Mouse (Mus musculus) adrenal gland, postnatal 36 days (tissue): ENCODE results near the gene Lrig2. TPM values are rescaled to one million over a fixed set of nuclear protein-coding genes. Genes with fewer than 3 reads are reported as not detected.

Experiments used
- DNase-seq, 2 experiments: peaks; one replicate each; pipeline ENCODE4 v3.0.0; 2021; ENCODE audit warnings: mixed read lengths in 1 of 2
- total RNA-seq, 2 experiments: library from RNA; stranded (reverse); gene quantifications; 2 replicates each; pipeline ENCODE4 v1.2.3; 2021

Gene Lrig2
- total RNA-seq, 2 experiments from 2014 or later = 13.3 to 13.8 TPM

DNA sequence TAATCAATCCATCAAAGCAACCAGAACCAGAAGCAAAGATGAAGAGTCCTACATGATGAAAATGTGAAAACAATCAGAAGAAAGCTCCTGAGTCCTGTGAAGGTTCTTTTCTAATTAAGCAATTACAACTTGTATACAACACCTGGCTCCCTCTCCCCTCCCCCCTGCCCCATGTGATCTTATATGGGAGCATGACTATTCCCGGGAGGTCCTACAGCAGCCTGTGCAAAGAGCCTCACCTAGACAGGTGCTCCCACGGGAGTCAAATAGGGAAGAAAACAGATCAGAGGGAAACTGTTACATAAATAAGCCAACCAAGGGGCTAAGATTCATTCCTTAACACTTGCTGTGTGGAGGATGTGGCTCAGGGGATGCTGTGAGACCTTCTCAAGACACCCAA is 143.8 kb downstream of the Lrig2 start:
- DNase-seq = no peak

DNA sequence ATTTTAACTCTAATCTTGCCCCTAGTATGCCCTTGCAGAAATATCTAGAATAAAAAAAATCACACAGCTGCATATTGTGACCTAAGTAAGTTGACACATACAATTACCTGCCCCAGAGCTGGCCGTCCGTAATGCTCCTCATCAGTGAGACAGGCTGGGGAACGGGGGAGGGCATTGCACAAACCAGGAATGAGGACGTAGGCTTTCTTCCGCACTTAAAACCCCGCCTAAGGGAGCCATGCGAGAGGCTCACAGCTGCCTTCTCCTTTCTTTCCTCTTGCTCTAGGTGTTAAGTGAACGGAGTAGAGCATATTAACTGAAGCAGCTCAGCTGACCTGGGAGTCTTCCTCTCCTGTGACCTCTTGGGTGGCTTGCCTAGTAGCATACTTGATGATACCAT is 149.9 kb downstream of the Lrig2 start:
- no peak for DNase-seq

DNA sequence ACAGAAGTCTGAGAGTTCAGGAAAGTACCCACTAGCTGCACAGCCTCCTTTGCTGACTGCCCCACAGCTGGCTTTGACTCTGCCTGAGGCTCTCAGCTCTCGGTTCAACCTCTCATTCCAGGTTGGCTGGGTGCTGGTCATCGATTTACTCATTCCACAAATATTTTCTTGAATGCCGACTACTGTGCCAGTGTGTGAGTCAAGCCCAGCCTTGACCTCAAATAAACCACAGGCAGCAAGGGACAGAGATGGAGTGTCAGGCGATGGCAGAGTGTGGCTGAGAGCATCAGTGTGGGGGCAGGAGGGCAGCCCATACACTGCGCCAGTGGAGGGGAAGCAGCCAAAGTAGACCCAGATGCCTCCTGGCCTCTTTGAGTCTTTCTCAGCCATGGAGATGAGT is 151.4 kb downstream of the Lrig2 start:
- peak; percentile 82 to 83 for DNase-seq

DNA sequence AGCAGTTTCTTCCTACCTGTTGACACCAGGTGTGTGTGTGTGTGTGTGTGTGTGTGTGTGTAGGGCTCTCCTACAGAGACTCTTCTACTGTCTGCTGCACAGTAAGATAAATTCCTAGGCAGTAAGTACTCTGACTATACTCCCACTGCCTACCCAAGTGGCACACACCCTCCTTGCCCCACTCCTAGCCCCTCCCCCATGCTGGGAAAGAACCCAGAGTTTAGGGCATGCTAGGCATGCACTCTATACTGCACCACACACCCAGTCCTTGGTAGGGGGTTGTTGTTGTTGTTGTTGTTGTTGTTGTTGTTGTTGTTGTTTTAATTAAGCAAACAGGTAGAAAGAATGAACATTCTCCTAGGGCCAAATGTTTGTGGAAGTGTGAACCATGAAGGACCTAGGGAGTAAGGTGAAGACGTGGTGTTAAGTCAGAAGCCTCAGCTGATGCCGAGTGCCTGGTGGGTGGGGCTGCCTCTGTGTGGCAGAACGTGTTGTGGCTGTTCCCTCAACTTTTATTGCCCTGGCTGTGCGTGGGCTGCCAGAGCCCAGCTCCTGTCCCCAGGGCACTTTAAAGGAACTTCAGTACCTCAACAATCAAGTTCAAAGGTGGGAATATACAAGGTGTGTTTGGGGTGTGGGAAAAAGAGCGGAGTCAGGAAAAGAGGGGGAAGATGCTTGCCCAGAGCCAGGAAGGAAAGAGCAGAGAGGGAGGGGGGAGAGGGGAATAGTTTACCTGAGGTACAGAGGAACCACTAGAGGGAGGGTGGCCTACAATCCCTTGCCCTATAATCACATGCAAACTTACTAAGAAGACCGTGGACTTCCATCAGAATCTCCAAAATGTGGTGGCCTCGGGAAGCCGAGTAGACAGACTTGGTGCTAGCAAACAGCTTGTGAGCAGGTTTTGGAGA is 152.2 kb downstream of the Lrig2 start:
- no peak for DNase-seq

DNA sequence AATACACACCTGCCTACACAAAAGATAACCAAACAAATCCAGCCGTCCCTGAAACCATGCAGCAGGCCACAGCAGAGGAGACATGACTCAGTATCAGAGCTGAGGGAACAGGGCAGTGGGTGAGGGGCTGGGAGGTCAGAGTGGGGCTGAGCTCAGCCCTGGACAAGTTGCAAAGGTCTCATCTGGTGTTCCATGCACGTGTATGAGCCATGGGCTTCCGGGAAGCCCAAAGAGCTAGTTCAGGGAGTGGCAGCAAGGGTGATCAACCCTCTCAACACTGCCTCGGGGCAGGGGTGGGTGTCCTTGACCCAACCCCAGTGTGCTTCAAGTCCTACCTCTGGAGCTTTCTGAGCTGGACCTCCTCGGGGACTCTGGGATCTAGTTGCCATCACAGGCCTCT is 153.0 kb downstream of the Lrig2 start:
- peak in 1 of 2 experiments; percentile 46 for DNase-seq

DNA sequence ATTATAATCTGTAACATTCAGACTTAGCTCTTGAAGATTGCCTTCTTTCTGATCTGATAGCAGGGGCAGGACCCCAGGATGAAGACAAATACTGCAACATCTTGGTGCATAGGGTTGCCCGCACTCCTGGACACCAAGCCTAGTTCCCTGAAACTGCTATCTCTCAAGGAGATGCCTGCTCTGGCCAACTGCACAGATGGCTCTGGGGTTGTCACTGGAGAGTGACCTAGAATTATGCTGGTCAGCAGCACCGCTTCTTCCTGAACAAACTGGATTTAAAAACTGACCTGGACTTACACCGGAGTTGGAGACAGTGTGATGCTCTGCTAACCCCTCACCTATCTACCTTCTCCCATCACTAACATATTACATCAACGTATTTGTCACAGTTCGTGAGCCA is 155.6 kb downstream of the Lrig2 start:
- DNase-seq = no peak

DNA sequence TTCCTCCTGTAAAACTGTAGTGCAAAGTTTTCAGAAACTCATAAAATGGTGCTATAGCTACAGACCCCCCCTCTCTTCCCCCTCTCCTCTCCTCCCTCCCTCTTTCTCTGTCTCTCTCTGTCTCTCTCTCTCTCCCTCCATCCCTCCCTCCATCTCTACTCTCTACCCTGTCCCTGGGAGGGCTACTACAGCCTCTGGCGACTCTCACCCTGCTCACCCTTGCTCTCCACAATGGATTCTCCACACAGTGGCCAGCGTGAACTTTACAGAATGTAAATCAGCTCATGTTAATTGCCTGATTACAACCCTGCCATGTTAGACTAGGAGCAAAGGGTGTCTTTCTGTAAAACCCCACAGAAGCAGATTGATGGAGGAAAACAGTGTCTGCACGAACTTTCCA is 157.8 kb downstream of the Lrig2 start:
- DNase-seq = no peak

DNA sequence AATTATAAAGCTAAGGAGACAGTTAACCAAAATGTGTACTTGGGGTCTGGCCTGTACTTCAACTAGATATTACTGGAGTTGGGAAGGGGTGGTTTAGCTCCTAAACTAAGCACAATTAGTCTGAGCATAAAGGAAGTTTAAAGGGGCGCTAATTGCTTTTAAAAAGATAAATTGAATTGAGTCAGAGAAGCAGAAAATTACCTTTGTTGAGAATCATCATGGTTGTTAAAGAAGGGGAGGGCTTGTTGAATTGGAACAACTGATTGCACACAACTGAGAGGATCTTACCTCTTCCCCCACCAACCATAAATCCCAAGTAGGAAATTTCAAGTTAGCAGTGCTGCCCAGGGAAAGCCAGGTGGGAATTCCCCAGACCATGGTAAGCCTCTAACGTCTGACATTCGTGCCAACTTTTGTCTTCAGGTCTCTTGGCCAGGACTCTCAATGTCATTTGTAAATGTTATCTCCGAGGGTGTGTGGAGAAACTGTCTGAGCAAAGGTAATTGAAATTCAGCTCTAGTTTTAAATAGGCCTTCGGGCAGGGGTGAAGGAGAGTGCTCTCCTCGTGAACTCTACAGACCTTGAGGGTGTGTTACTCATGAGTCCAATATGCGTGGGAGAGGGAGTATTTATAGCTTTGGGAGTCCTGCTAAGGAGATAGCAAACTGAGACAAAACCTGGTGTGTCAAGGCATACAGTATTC is 159.2 kb downstream of the Lrig2 start:
- DNase-seq = peak; percentile 11 to 34

DNA sequence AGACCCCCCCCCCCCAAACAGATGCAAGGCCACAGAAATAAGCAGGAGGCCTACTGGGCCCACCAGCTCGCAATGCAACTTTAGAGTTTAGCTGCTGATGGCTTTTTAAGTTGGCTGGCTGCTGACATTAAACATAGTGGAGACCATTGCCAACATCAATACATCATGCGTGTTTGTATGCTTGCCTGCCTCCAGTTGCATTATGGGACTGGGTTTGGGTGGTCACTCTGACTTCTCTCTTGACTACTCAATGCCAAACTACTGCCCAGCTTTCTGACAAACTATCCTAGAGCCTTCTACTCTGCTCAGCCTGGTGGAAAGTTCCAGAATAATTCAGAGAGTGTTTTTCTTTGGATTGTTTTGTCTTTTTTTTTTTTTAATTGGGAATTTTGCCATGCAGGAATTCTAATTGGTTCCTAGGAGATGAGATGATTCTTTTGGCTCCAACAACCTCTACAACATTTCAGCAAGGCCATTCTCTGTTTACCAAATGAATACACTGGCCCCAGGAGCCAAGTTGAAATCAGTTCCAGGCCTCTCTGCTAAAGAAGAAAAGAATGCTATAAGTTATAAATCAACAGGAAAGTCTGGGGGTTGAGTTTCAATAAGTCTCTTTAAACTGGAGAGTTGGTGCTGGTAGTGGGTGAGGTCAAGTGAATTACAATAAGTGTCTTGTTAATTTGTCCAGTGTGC is 161.3 kb downstream of the Lrig2 start:
- DNase-seq = no peak

DNA sequence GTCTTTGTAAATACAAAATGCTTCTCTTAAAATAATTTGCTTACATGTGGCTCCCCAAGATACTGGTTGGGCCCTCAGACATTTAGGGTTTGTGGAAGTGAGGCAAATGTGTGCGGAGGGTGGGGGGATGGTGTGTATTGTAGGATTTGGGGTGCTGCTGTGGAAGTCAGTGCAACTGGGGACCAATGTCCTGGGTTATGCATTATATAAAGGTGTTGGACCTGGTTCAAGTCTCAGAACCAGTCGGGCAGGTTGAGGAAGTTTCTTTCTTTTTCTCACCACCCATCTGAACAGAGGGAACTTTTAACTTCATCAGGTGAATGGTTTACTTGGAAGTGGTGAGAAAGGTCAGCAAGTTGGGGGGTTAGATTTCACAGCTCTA is 161.9 kb downstream of the Lrig2 start:
- no peak for DNase-seq

DNA sequence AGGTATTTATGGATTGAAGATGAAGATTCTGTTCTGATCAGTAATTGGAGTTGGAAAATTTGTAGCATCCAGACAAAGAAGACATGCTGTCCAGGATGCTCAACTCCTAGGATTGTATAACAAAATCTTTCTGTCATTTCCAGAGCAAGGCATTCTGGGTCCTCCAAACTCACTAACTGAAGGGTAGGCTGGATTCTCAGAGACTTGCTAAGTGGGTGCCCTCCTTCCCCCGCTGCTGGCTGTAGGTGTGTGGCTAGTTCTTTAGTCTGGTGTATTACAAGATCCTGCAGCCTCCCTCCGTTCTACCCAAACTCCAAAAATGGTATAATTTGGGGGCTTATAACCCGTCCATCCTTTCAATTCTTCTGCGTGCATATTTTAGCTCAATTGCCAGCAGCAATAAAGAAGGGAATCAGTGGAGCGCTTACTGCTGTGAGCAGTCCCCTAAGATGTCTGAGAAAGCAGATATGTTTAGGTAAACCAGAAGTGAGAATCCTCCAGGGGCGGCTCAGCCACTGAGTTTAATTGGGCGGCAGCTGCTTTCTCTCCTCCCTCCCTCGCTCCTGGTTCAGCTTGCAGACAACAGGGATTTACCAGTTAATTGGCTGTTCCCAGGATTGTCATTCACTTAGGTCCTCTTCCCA is 162.4 kb downstream of the Lrig2 start:
- DNase-seq = no peak

Other genes starting within 250 kb of the Lrig2 start
- gene Slc16a1, start 126.8 kb upstream of the Lrig2 start, total RNA-seq = 10 to 100 TPM; 34.4 to 62.7 TPM